In the genomic region with DNA sequence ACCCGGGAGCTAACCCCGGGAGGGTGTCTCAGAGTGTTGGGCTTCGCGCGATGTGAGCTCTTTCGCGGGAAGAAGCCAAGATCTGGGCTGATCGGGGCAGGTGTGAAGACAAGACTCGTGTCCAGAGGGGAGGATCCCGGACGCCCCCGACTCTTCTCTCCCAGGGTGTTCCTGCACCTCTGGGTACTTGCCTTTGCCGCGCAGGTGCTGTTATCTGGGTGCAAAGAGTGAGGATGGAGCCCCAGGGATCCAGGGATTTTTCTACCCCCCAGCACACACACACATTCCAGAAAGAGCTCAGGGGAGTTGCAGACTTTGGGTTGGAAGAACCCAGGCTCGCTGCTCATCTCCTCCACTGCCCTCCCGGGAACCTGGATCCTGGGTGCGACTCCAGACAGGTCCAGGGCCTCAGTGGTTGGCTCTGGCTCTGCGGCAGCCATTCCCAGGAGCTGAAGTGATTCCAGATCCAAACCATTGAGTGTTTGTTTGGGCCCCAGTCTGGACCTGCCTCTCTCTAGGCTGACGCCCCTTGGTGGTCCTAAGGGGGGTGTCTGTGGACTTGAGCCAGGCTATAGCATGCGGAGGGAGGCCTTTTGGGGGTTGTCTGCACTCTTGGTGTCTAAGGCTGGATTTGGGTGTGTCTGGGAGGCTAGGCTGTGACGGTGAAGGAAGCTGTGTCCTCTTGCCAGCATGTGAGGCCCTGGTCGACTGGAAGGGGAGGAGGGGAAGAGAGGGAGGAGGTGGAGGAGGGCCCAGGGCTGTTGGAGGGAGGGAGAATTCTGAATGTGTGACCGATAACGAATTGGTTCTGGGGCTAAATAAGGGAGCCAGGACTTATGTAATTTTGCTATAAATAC, we compare ENCODE assay signal across 8 mouse cellular contexts. TPM values are rescaled to one million over a fixed set of nuclear protein-coding genes. Genes with fewer than 3 reads are reported as not detected.
DNase-seq lines count a peak whose midpoint lies in the region; ATAC-seq and TF ChIP-seq lines count a peak whose summit lies in the region.

No protein-coding gene starts in this region.

- peaks cover 6 to 47% of the 10 kb centered on the region in 2 experiments for H3K36me3 ChIP-seq in MEL (ENCODE audit: control insufficient read depth in 1 of 2, insufficient read depth in 2 of 2, low read length in 2 of 2)
- H3K36me3 ChIP-seq in forebrain, embryonic 14.5 days (ENCODE audit: control insufficient read depth, insufficient read depth, low read length): no peaks in the 10 kb centered on the region
- no peaks in the 10 kb centered on the region for H3K36me3 ChIP-seq in lung, embryonic 14.5 days (ENCODE audit: insufficient read depth)

- H3K9ac ChIP-seq in MEL (ENCODE audit: control insufficient read depth, low read depth, low read length, poor library complexity, severe bottlenecking): peak overlapping the region; percentile 95
- H3K9ac ChIP-seq in forebrain, embryonic 14.5 days (ENCODE audit: low read length): peak overlapping the region; percentile 84
- peak overlapping the region; percentile 85 for H3K9ac ChIP-seq in lung, embryonic 14.5 days

- no peaks in the 10 kb centered on the region for H3K9me3 ChIP-seq in MEL (replicated peaks; ENCODE audit: insufficient read depth, low read length)
- no peaks in the 10 kb centered on the region for H3K9me3 ChIP-seq in forebrain, embryonic 14.5 days (replicated peaks; ENCODE audit: control insufficient read depth, low read length)
- no peaks in the 10 kb centered on the region for H3K9me3 ChIP-seq in lung, embryonic 14.5 days (ENCODE audit: low read depth, low read length)

- no peaks in the 10 kb centered on the region for H3K27me3 ChIP-seq in MEL (ENCODE audit: control insufficient read depth in 1 of 2, insufficient read depth in 2 of 2, low read length in 2 of 2)
- H3K27me3 ChIP-seq in forebrain, embryonic 14.5 days (replicated peaks; ENCODE audit: control insufficient read depth, insufficient read depth, low read length): no peaks in the 10 kb centered on the region
- H3K27me3 ChIP-seq in lung, embryonic 14.5 days (ENCODE audit: insufficient read depth, low read length): no peaks in the 10 kb centered on the region

- TF ChIP-seq CTCF in MEL (IDR thresholded peaks at IDR 0.05 in 2 of 3, conservative IDR thresholded peaks at IDR 0.05 in 1 of 3; ENCODE audit: control insufficient read depth in 1 of 3, insufficient read depth in 1 of 3, low read depth in 2 of 3, low read length in 3 of 3, poor library complexity in 1 of 3, severe bottlenecking in 1 of 3): no peak
- no peak for TF ChIP-seq CTCF in lung, embryonic 14.5 days (IDR thresholded peaks at IDR 0.05; ENCODE audit: low read depth)

- TF ChIP-seq POLR2A in MEL (IDR thresholded peaks at IDR 0.05; ENCODE audit: control insufficient read depth in 1 of 2, insufficient read depth in 1 of 2, low read depth in 1 of 2, low read length in 2 of 2, poor library complexity in 1 of 2): peak; percentile 59 to 89; a peak in 3 of 4 replicates

- no peak for TF ChIP-seq RAD21 in MEL (IDR thresholded peaks at IDR 0.05; ENCODE audit: low read depth, low read length)

- H3K79me2 ChIP-seq in MEL (ENCODE audit: control insufficient read depth, insufficient read depth, low read length, poor library complexity): peaks cover 59% of the 10 kb centered on the region

- ATAC-seq in forebrain, embryonic 14.5 days: peak; percentile 18; the same call in 1 of the 2 replicates
- peak; percentile 62 for ATAC-seq in lung, embryonic 14.5 days (ENCODE audit: insufficient read depth)

- peak overlapping the region; percentile 76 for H3K4me2 ChIP-seq in forebrain, embryonic 14.5 days (ENCODE audit: low read length)
- H3K4me2 ChIP-seq in lung, embryonic 14.5 days: peak overlapping the region; percentile 87

- 1% methylated on average over 24 of the region's 24 CpGs for WGBS in forebrain, embryonic 14.5 days
- 2% methylated on average over 24 of the region's 24 CpGs for WGBS in lung, embryonic 14.5 days

- H3K27ac ChIP-seq in MEL (ENCODE audit: control insufficient read depth, low read depth, low read length): peak overlapping the region; percentile 98
- peak overlapping the region; percentile 44 for H3K27ac ChIP-seq in forebrain, embryonic 14.5 days (ENCODE audit: low read depth, low read length)
- H3K27ac ChIP-seq in lung, embryonic 14.5 days (ENCODE audit: low read depth): peak overlapping the region; percentile 84

- TF ChIP-seq EP300 in MEL (IDR thresholded peaks at IDR 0.05; ENCODE audit: low read depth in 1 of 2, low read length in 2 of 2): peak; percentile 70 to 83

- peak; percentile 97 for DNase-seq in MEL (ENCODE audit: low read depth, low spot score)
- DNase-seq in cerebellum, adult 11 months: peak; percentile 74
- peak; percentile 52 for DNase-seq in forebrain, embryonic 14.5 days (ENCODE audit: low spot score)
- peak; percentile 73 for DNase-seq in heart, postnatal 25 days (ENCODE audit: low spot score)
- peak; percentile 76 for DNase-seq in layer of hippocampus, adult 9-11 months
- DNase-seq in lung, embryonic 14.5 days: peak; percentile 75
- peak; percentile 24 for DNase-seq in ovary, postnatal 14 days (ENCODE audit: low spot score)
- no peak for DNase-seq in B cell, adult 2 months

- peaks cover 27 to 54% of the 10 kb centered on the region in 2 experiments for H3K4me1 ChIP-seq in MEL (ENCODE audit: control insufficient read depth in 1 of 2, insufficient read depth in 2 of 2, low read length in 2 of 2)
- peaks cover 19% of the 10 kb centered on the region for H3K4me1 ChIP-seq in forebrain, embryonic 14.5 days (ENCODE audit: control insufficient read depth, insufficient read depth, low read length)
- H3K4me1 ChIP-seq in lung, embryonic 14.5 days (ENCODE audit: insufficient read depth): peaks cover 27% of the 10 kb centered on the region

- H3K4me3 ChIP-seq in MEL (ENCODE audit: control insufficient read depth in 1 of 2, insufficient read depth in 1 of 2, low read depth in 2 of 2, low read length in 2 of 2): peak overlapping the region; percentile 70 to 75
- peak overlapping the region; percentile 77 for H3K4me3 ChIP-seq in forebrain, embryonic 14.5 days (ENCODE audit: low read depth, low read length)
- peak overlapping the region; percentile 78 for H3K4me3 ChIP-seq in lung, embryonic 14.5 days (ENCODE audit: low read depth, low read length)

- intact Hi-C loops in heart, postnatal 25 days (cut with DNase I): no loop called here

TF ChIP-seq in MEL, 35 proteins besides CTCF, POLR2A, EP300 and RAD21 (continues in another document):
- TF ChIP-seq ZKSCAN1 (IDR thresholded peaks at IDR 0.05; ENCODE audit: low read depth, low read length) (no peak), USF2 (IDR thresholded peaks at IDR 0.05; ENCODE audit: borderline replicate concordance in 1 of 2, insufficient read depth in 1 of 2, low read depth in 1 of 2, low read length in 2 of 2) (no peak), MYB (IDR thresholded peaks at IDR 0.05; ENCODE audit: low read depth, low read length) (peak; percentile 24; the same call in 1 of the 2 replicates), NRF1 (IDR thresholded peaks at IDR 0.05; ENCODE audit: insufficient read depth, low read depth, low read length, poor library complexity, severe bottlenecking) (no peak), POLR2AphosphoS2 (IDR thresholded peaks at IDR 0.05; ENCODE audit: low read length) (peak; percentile 89), SMC3 (IDR thresholded peaks at IDR 0.05; ENCODE audit: low read depth, low read length) (peak; percentile 1; the same call in 1 of the 2 replicates), ZNF384 (IDR thresholded peaks at IDR 0.05; ENCODE audit: low read depth, low read length) (no peak), TBP (IDR thresholded peaks at IDR 0.05; ENCODE audit: low read depth, low read length) (peak; percentile 83), MXI1 (IDR thresholded peaks at IDR 0.05; ENCODE audit: low read depth, low read length) (peak; percentile 76), KAT2A (conservative IDR thresholded peaks at IDR 0.05; ENCODE audit: low read depth, low read length) (no peak), MAX (IDR thresholded peaks at IDR 0.05; ENCODE audit: low read length) (peak; percentile 73)

RNA-seq across cellular contexts. Expression of a gene that starts 1.3 kb away (rescaled TPM):
- total RNA-seq in MEL (2012; rRNA removed): 199 and 278 TPM in 2 replicates
- polyA plus RNA-seq in MEL (2012; ENCODE audit: insufficient read depth in 1 of 2, insufficient read length in 2 of 2, low read depth in 1 of 2, low replicate concordance in 2 of 2, missing spikeins in 1 of 2): 100 to 1,000 TPM; 196 to 294 TPM
- 12.3 and 16.7 TPM in 2 replicates for polyA plus RNA-seq in forebrain, embryonic 14.5 days (2014; fragmentation: Nextera tagmentation; extraction: Ambion mirVana)
- total RNA-seq in heart, postnatal 25 days (2021): 10 to 100 TPM; 32.0 to 37.0 TPM
- 25.3 and 25.6 TPM in 2 replicates for polyA plus RNA-seq in lung, embryonic 14.5 days (2014; fragmentation: Nextera tagmentation; extraction: Ambion mirVana)

RNA-seq across cellular contexts. Expression of a gene that starts 40.3 kb away (rescaled TPM):
- not detected in 2 replicates for total RNA-seq in MEL (2012; rRNA removed)
- polyA plus RNA-seq in MEL (2012; ENCODE audit: insufficient read depth in 1 of 2, insufficient read length in 2 of 2, low read depth in 1 of 2, low replicate concordance in 2 of 2, missing spikeins in 1 of 2): not detected
- polyA plus RNA-seq in forebrain, embryonic 14.5 days (2014; fragmentation: Nextera tagmentation; extraction: Ambion mirVana): 1.2 and 1.7 TPM in 2 replicates
- total RNA-seq in heart, postnatal 25 days (2021): under 1 TPM; 0.08 to 0.17 TPM
- polyA plus RNA-seq in lung, embryonic 14.5 days (2014; fragmentation: Nextera tagmentation; extraction: Ambion mirVana): 0.17 and 0.18 TPM in 2 replicates

RNA-seq across cellular contexts. Expression of a gene that starts 40.4 kb away (rescaled TPM):
- not detected in 2 replicates for total RNA-seq in MEL (2012; rRNA removed)
- polyA plus RNA-seq in MEL (2012; ENCODE audit: insufficient read depth in 1 of 2, insufficient read length in 2 of 2, low read depth in 1 of 2, low replicate concordance in 2 of 2, missing spikeins in 1 of 2): not detected
- 0.19 TPM in 1 of 2 replicates, not detected in the other for polyA plus RNA-seq in forebrain, embryonic 14.5 days (2014; fragmentation: Nextera tagmentation; extraction: Ambion mirVana)
- total RNA-seq in heart, postnatal 25 days (2021): not detected
- polyA plus RNA-seq in lung, embryonic 14.5 days (2014; fragmentation: Nextera tagmentation; extraction: Ambion mirVana): not detected in 2 replicates

RNA-seq across cellular contexts. Expression of a gene that starts 46.8 kb away (rescaled TPM):
- total RNA-seq in MEL (2012; rRNA removed): 13.6 and 14.2 TPM in 2 replicates
- polyA plus RNA-seq in MEL (2012; ENCODE audit: insufficient read depth in 1 of 2, insufficient read length in 2 of 2, low read depth in 1 of 2, low replicate concordance in 2 of 2, missing spikeins in 1 of 2): 10 to 100 TPM; 17.1 to 88.3 TPM
- polyA plus RNA-seq in forebrain, embryonic 14.5 days (2014; fragmentation: Nextera tagmentation; extraction: Ambion mirVana): 215 and 216 TPM in 2 replicates
- total RNA-seq in heart, postnatal 25 days (2021): 1 to 10 TPM; 7.6 to 9.6 TPM
- polyA plus RNA-seq in lung, embryonic 14.5 days (2014; fragmentation: Nextera tagmentation; extraction: Ambion mirVana): 67.9 and 69.7 TPM in 2 replicates

RNA-seq across cellular contexts. Expression of a gene that starts 50.1 kb away (rescaled TPM):
- total RNA-seq in MEL (2012; rRNA removed): not detected in 2 replicates
- polyA plus RNA-seq in MEL (2012; ENCODE audit: insufficient read depth in 1 of 2, insufficient read length in 2 of 2, low read depth in 1 of 2, low replicate concordance in 2 of 2, missing spikeins in 1 of 2): not detected
- not detected in 2 replicates for polyA plus RNA-seq in forebrain, embryonic 14.5 days (2014; fragmentation: Nextera tagmentation; extraction: Ambion mirVana)
- total RNA-seq in heart, postnatal 25 days (2021): not detected
- not detected in 2 replicates for polyA plus RNA-seq in lung, embryonic 14.5 days (2014; fragmentation: Nextera tagmentation; extraction: Ambion mirVana)

Comparison
In these comparisons a context has a peak if more than half of its experiments do, and no peak if none do; other contexts are left out.
1. DNase-seq: peak in MEL (single experiment), cerebellum, adult 11 months (single experiment), forebrain, embryonic 14.5 days (single experiment), heart, postnatal 25 days (single experiment), layer of hippocampus, adult 9-11 months (single experiment), lung, embryonic 14.5 days (single experiment) and ovary, postnatal 14 days (single experiment); none in B cell, adult 2 months (0 of 2).
2. H3K27ac ChIP-seq: peak in every context shown above with its lines; median percentile 98 in MEL; 84 in lung, embryonic 14.5 days; 44 in forebrain, embryonic 14.5 days.
3. Peak in every context shown above with its lines, with median percentiles within 50 percentile points of each other: H3K4me3 ChIP-seq and H3K9ac ChIP-seq.